Mouse (Mus musculus) embryonic facial prominence, embryonic 14.5 days (tissue): ENCODE results near the gene Lifr. TPM values are rescaled to one million over a fixed set of nuclear protein-coding genes. Genes with fewer than 3 reads are reported as not detected.

Source experiments
- ATAC-seq: fragments of 200-750 bp; cut with Nextera tagmentation; 2 replicates; pipeline ENCODE4 v1.8.0; 2017; ENCODE audit warnings: low read depth, moderate number of reproducible peaks, moderate TSS enrichment
- DNase-seq: peaks from one replicate; pipeline ENCODE4 v3.0.0-alpha.2; 2015; ENCODE audit warnings: low spot score
- H3K27ac ChIP-seq: fragments of 300-500 bp; sonication (generic); replicated peaks from 2 replicates; pipeline ENCODE4 v1.5.1; 2014; ENCODE audit warnings: low read depth, mild to moderate bottlenecking, low read length, moderate library complexity
- H3K27me3 ChIP-seq: fragments of 300-500 bp; sonication (generic); replicated peaks from 2 replicates; pipeline ENCODE4 v1.6.1; 2014; ENCODE audit warnings: low read length; ENCODE audit not compliant: control insufficient read depth, insufficient read depth
- H3K36me3 ChIP-seq: fragments of 300-500 bp; sonication (generic); 2 replicates; pipeline ENCODE4 v1.6.1; 2014; ENCODE audit warnings: low read length, mixed read lengths; ENCODE audit not compliant: control insufficient read depth, insufficient read depth
- H3K4me1 ChIP-seq: fragments of 300-500 bp; sonication (generic); 2 replicates; pipeline ENCODE4 v1.6.1; 2014; ENCODE audit warnings: antibody characterized with exemption, low read length; ENCODE audit not compliant: control insufficient read depth, insufficient read depth
- H3K4me2 ChIP-seq: fragments of 300-500 bp; sonication (generic); 2 replicates; pipeline ENCODE4 v1.6.1; 2014; ENCODE audit warnings: low read depth, mild to moderate bottlenecking, low read length, moderate library complexity, mixed read lengths
- H3K4me3 ChIP-seq: fragments of 300-500 bp; sonication (generic); 2 replicates; pipeline ENCODE4 v1.5.1; 2014; ENCODE audit warnings: low read depth, mild to moderate bottlenecking, low read length
- H3K9ac ChIP-seq: fragments of 300-500 bp; sonication (generic); 2 replicates; pipeline ENCODE4 v1.6.1; 2014; ENCODE audit warnings: low read depth, mild to moderate bottlenecking, low read length, moderate library complexity, mixed read lengths
- H3K9me3 ChIP-seq: fragments of 300-500 bp; sonication (generic); 2 replicates; pipeline ENCODE4 v1.6.1; 2016; ENCODE audit warnings: low read length; ENCODE audit not compliant: control insufficient read depth
- WGBS: fragments of 180-500 bp; shearing (Covaris S2); extraction: QIAGEN DNeasy Blood & Tissue Kit; methylation state at CpG from one replicate; pipeline ENCODE4 v1.1.7; 2014; 5-methylcytosine and 5-hydroxymethylcytosine counted together
- polyA plus RNA-seq: library from polyadenylated mRNA; unstranded; fragments of >200 nt; fragmentation: Nextera tagmentation; extraction: Ambion mirVana; gene quantifications from 2 replicates; pipeline ENCODE4 v1.2.1, GENCODE M21; 2014

The Lifr gene
- polyA plus RNA-seq, 1 experiment from 2014 or later, result 39.2 TPM

- Histone ChIP-seq H3K27me3 (no peaks in the 10 kb centered on the region), H3K27ac (0 out of 2 replicates have a peak overlapping the region, but pooled peaks have one; percentile 11), H3K4me3 (no peak overlapping the region), H3K4me1 (peaks cover 52% of the 10 kb centered on the region), H3K9me3 (no peaks in the 10 kb centered on the region), H3K9ac (no peak overlapping the region), H3K4me2 (no peak overlapping the region), H3K36me3 (no peaks in the 10 kb centered on the region)
- 33% methylated on average over 9 of the region's 9 CpGs for WGBS
- DNase-seq (peak; percentile 69), ATAC-seq (peak; percentile 30; the same call in 1 of the 2 replicates)
Measured at GRCm38 (mm10) chr15:7201421-7202380, 111.3 kb downstream of the Lifr start.

DNA sequence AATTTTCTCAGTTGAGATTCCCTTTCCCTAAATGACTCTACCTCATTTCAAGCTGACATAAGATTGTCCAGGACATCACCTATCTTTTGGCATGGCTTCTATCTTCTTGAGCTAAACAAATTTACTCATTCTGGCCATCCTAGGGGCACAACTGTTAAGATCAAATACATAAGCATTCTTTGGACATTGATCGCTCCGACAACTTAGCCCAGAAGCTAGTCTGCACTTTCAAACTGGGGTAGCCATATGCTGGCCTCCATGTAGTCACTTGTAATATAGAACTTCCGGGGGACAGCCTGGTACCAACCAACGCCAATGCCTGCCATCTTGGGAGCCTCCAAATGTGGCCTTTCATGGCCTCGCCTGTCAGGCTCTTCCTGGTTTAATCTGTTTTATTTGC, 112.6 kb downstream of the Lifr start:
- no peaks in the 10 kb centered on the region for H3K27me3 ChIP-seq
- H3K4me2 ChIP-seq, result no peak overlapping the region
- H3K9me3 ChIP-seq, result no peaks in the 10 kb centered on the region
- 91% methylated on average over 5 of the region's 5 CpGs for WGBS
- no peak for ATAC-seq
- H3K9ac ChIP-seq, result no peak overlapping the region
- no peaks in the 10 kb centered on the region for H3K36me3 ChIP-seq
- DNase-seq, result no peak
- peaks cover 48% of the 10 kb centered on the region for H3K4me1 ChIP-seq
- H3K4me3 ChIP-seq, result no peak overlapping the region
- H3K27ac ChIP-seq, result no peak overlapping the region; the same call in 1 of the 2 replicates

DNA sequence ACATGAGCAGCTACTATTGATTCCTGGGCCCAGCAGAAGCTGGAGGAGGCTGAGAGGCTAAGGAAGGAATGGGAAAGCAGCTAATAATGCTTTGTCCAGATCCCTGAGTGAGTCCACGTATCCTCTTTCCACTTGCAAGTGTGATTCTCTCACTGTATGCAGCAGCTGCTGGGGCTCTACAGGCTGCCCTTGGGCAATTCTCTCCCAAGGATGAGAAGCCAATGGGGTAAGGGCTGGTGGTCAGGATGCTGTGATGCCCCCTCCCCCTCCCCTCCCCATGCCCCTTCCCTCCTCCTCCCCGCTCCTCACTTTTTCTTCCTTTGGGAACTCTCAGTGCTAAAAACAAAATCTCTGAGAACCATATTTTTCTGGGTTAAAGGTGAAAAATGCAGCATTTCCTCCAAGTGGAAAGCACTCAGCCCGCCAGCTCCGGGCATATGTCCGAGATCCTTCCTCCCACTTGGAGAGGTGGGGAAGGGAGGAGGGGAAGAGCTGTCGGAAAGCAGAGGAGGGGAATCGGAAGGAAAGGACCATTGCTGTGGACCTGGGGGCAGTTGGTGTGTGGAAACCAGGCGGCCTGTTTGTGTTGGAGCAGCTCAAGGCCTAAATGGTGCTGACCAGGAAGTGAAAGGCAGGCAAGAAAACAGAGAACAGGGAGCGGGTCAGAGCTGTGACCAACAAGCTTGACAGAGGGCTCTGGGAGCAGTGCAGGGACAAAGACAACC, 113.4 kb downstream of the Lifr start:
- no peak overlapping the region for H3K4me3 ChIP-seq
- DNase-seq (peak; percentile 75), ATAC-seq (no peak)
- H3K4me2 ChIP-seq, result no peak overlapping the region
- H3K9ac ChIP-seq, result no peak overlapping the region
- no peaks in the 10 kb centered on the region for H3K27me3 ChIP-seq
- H3K9me3 ChIP-seq, result no peaks in the 10 kb centered on the region
- H3K4me1 ChIP-seq, result peaks cover 44% of the 10 kb centered on the region
- WGBS, result 43% methylated on average over 9 of the region's 9 CpGs
- no peak overlapping the region; the same call in 1 of the 2 replicates for H3K27ac ChIP-seq
- no peaks in the 10 kb centered on the region for H3K36me3 ChIP-seq

DNA sequence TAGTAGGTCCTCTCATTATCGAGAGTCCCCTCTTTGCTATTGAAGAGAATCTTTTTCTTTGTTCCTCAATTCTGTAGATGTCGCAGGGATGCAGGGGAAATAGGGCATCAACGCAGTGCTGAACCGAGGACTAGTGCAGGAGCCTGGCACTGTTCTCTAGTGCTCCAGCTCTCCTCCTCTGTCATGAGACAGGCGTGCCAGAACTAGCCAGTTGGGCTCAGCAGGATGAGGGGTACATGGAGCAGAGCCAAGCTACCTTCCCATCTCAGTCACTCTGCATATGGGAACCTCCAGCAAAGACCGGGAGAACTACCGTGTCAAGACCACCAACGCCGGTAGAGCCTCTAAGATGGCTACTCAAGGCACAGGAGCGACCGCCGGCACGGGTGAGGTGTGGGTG, 114.5 kb downstream of the Lifr start:
- peaks cover 41% of the 10 kb centered on the region for H3K4me1 ChIP-seq
- no peak for ATAC-seq
- no peak overlapping the region for H3K27ac ChIP-seq
- no peak overlapping the region for H3K4me3 ChIP-seq
- 83% methylated on average over 13 of the region's 13 CpGs for WGBS
- no peak for DNase-seq
- H3K36me3 ChIP-seq, result no peaks in the 10 kb centered on the region
- no peak overlapping the region for H3K4me2 ChIP-seq
- H3K27me3 ChIP-seq, result no peaks in the 10 kb centered on the region
- no peak overlapping the region for H3K9ac ChIP-seq
- H3K9me3 ChIP-seq, result no peaks in the 10 kb centered on the region

GRCm38 (mm10) chr15:7206110-7206509, 115.7 kb downstream of the Lifr start:
- Histone ChIP-seq H3K36me3 (no peaks in the 10 kb centered on the region), H3K27ac (0 out of 2 replicates have a peak overlapping the region, but pooled peaks have one; percentile 40), H3K27me3 (no peaks in the 10 kb centered on the region), H3K4me1 (peaks cover 37% of the 10 kb centered on the region), H3K4me2 (no peak overlapping the region), H3K9me3 (no peaks in the 10 kb centered on the region), H3K4me3 (no peak overlapping the region), H3K9ac (no peak overlapping the region)
- 13% methylated on average over 5 of the region's 5 CpGs for whole genome bisulfite sequencing
- ATAC-seq (peak; percentile 80), DNase-seq (peak; percentile 81)

DNA sequence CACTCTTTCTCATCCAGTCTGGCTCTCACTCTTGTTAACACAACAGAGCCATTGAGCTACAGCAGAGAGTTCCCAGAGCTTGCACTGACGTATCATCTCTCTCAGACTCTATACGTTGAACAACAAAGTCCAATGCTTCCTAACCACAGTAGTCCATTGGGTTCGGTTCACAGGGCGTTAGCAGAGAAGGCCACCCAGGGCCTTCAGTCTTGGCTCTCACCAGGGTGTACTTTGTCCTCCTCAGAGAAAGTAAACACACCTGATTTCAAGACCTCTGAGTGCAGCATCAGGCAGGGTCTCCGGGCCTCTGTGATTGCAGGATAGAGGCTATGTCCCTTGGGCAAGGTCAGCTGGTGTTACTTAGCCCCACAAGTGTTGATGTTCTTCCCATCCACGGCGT, 116.9 kb downstream of the Lifr start:
- no peak overlapping the region for H3K4me2 ChIP-seq
- peaks cover 27% of the 10 kb centered on the region for H3K4me1 ChIP-seq
- no peak overlapping the region for H3K9ac ChIP-seq
- no peak overlapping the region for H3K4me3 ChIP-seq
- ATAC-seq, result no peak
- H3K9me3 ChIP-seq, result no peaks in the 10 kb centered on the region
- DNase-seq, result no peak
- no peak overlapping the region for H3K27ac ChIP-seq
- H3K27me3 ChIP-seq, result no peaks in the 10 kb centered on the region
- H3K36me3 ChIP-seq, result no peaks in the 10 kb centered on the region
- 76% methylated on average over 7 of the region's 7 CpGs for WGBS

DNA sequence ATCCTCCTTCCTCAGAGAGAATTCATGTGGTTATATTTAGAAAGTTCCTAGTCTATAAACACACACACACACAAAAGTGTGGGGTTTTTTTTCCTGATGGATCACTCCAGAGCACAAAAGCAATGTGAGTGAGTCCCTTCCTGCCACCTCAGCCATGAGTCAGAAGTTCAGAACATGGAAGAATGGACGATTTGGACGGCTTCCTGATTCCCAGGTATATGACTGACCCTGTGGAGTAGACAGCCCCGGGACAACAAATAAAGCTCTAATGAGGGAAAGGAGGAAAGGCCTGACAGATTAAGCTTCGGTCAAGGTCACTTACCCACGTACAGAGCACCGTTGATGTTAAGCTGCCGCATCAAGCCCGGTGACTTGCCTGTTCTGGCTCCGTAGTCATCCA, 117.8 kb downstream of the Lifr start:
- Histone ChIP-seq H3K9me3 (no peaks in the 10 kb centered on the region), H3K4me1 (peaks cover 22% of the 10 kb centered on the region), H3K4me2 (no peak overlapping the region), H3K27ac (no peak overlapping the region), H3K36me3 (no peaks in the 10 kb centered on the region), H3K9ac (no peak overlapping the region), H3K4me3 (no peak overlapping the region), H3K27me3 (no peaks in the 10 kb centered on the region)
- DNase-seq, result no peak
- WGBS, result 85% methylated on average over 9 of the region's 9 CpGs
- ATAC-seq, result no peak

DNA sequence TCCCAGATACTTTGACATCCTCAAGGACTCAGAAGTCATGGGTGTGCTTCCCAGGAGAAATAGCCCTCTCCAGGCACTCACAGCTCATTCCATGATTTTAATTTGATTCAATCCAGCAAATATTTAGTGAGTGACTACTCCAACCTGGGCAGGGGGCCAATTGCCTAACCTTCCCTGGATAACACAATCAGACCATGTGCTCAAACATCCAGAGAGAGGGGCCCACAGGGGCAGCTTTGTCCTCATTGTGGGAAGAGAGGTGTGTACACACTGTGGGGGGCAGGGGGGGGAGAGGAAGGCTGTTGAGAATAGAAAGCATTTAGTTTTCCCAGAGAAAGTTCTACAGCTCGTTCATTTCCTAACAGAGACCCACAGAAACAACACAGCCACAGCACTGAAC, 123.3 kb downstream of the Lifr start:
- Histone ChIP-seq H3K4me2 (no peak overlapping the region), H3K4me1 (peaks cover 7% of the 10 kb centered on the region), H3K9me3 (no peaks in the 10 kb centered on the region), H3K27ac (0 out of 2 replicates have a peak overlapping the region, but pooled peaks have one; percentile 15), H3K36me3 (no peaks in the 10 kb centered on the region), H3K27me3 (no peaks in the 10 kb centered on the region), H3K9ac (no peak overlapping the region), H3K4me3 (no peak overlapping the region)
- WGBS, result 21% methylated on average over 1 of the region's 1 CpGs
- DNase-seq (peak; percentile 86), ATAC-seq (0 out of 2 replicates have a peak, but pooled peaks have one; percentile 60)
